Mouse (Mus musculus): Measurements from ENCODE around the gene Angptl4.
"Not testable (repeated sequence)": the region's sequence is repeated elsewhere in the genome, so short reads cannot be mapped to it uniquely, and the experiment has no call there.

Angptl4 gene

DNA sequence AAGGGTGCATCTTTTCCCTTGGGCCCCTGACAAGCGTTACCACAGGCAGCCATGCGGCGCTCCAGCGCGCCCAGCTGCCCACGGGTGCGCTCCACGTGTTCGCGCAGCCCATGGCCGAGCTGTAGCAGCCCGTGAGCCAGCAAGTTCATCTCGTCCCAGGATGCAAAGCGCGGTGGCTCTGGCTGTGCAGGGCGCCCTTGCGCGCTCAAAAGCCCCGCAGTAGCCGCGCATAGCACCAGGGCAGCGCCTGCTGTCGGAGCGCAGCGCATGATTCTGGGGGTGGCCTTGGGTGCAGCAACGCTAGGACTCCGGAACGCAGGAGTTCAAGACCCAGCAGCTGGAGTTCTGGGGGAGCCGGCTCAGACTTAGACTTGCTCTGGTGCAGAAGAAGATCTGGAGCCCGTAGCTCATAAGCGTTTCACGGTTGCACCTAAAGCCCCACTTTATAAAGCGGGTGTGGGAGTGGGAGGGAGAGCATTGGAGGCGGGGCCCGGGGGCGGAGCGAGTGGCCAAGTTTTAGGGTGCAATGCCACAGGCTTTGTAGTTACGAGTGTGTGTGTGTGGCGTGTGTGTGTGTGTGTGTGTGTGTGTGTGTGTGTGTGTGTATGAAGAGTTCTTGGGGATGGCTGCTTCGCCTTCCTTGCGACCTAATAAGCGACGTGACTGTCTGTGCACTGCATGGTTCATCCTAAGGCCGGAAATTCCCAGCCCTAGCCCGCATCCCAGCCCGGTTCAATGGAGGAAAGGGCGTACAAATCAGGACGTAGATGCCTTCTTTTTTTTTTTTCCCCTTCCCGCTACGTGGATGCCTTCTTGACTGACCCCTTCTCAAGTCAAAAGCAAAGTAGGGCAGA lies at the start of gene Angptl4:
Gene Angptl4 (minus strand): TSS at position 707 of the 854 bp plus-strand sequence.
- peak; percentile 74 for DNase-seq (ENCODE audit: low spot score)

DNA sequence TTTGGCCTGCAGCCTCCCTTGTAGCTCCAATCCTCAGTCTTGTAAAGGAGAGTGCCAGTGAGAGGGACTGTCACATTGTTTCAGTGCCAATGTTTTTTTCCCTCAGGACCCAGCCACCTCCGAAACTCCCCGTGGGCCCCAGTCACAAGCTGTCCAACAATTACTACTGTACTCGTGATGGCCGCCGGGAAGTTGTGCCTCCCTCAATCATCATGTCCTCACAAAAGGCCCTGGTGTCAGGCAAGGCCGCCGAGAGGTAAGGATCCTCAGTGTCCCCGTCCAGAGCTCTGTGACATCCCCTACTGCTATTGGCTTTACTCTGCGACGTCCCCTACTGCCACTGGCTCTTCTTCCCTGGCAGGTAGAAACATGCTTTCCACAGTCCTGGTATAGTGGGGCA lies 47.9 kb upstream of the Angptl4 start:
- no peak for DNase-seq (ENCODE audit: low spot score)

DNA sequence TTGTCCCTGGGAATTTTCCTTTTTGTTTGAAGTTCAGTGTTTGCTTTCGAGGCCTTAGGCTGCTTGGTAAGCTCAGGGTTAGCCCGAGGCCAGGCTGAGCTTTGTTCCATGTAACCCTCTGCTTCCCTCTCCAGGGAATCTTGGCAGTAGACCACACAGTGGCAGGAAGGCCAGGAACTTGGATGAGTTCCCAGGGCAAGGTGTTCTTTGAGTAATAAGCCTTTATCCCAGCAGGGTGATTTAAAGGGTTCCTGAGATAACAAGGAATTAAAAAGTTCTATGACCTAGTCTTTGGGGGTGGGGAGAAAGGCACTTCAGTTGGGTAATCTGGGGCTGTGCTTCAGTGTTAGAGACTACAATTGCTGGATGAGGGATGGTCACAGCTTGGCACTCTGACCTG lies 47.3 kb upstream of the Angptl4 start:
- no peak for DNase-seq (ENCODE audit: low spot score)

DNA sequence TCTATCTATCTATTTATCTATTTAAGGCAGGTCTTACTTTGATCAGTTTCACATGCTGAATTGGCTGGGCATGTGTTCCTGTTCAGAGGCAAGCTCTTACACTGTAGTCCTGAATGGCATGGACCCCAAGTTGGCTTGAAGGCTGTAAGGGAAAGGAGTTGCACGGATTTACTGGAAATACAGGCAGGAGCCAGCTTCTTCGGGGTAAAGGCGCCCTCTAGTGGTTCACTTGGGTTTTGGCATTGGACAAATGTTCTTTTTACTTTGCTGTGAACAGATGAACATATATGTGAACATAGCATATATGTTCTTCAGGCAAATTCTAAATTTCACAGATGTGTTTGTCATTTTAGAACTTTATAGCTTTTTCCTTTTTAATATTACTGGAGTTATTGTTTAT lies 45.2 kb upstream of the Angptl4 start:
- peak; percentile 57 for DNase-seq (ENCODE audit: low spot score)

DNA sequence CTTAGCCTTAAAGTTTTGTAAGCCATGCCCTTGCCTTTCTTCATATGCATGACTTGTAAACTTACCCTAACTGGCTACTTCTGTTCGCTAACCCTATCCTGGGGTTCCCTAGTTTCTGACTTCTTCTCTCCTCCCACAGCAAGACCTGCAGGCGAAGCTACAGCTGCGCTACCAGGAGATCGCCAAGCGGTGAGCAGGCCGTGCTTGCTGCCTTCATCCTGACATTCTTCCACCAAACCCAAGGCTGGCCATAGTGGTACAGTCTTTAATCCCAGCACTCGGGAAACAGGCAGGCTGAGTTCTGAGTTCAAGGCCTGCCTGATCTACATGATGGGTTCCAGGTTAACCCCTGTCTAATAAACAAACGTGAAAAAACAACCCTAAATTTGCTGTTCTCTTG lies 43.8 kb upstream of the Angptl4 start:
- DNase-seq (ENCODE audit: low spot score): no peak

DNA sequence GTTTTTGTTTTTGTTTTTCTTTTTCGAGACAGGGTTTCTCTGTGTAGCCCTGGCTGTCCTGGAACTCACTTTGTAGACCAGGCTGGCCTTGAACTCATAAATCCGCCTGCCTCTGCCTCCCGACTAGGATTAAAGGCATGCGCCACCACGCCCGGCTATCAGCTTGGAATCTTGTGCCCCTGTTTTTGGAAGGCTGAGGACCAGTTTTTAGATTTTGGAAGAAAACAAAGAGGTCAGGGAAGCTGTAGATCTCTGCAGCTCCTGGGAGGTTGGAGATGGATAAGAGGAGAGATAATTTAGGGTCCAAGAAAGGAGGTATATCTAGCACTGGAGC lies 43.3 kb upstream of the Angptl4 start:
- DNase-seq (ENCODE audit: low spot score): not testable (repeated sequence)

DNA sequence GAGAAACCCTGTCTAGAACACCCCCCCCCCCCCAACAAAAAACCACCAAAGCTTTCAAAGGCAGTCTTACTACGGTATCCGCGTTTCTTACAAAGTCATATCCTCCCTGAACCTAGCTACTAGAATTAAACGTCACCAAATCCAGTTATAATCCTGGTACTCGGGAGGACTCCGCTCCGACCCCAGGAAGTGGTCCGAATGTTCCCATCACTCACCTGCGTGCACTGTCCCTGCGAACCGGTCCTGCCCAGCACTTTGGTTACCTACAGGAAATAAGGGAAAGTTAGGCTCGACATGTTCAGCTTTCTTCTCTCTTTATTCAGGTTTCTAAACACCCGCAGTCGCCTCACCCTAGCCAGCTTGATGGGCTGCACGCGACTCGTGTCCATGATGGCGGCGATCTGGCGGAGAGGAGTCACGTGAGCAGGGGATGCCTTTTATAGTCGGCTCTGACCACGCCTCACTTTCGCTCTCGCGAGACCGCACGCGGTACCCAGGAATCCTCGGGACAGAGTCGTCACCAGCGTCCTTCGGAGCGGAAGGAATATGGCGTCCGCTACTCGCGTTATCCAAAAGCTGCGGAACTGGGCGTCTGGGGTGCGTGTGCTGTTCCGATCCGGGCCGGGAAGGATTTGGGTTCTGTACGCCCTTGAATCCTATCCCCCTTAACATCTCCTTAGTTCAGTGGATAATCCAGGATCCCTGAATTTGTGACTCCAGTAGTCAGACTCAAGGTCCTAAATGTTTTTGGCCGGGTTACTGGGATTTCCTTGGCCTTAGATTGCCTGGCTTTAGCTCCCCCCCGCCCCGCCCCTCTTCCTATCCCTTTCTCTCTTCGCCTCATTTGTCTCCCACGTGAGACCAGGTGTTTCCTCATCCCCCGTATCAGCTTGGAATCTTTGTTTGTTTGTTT lies 42.7 kb upstream of the Angptl4 start, which contains the start of the genes Rps28 and Ndufa7:
Gene Rps28 (minus strand): TSS at position 479 of the 913 bp plus-strand sequence.
Gene Ndufa7 (plus strand): TSS at position 489 of the 913 bp plus-strand sequence.
- peak; percentile 95 for DNase-seq (ENCODE audit: low spot score)

DNA sequence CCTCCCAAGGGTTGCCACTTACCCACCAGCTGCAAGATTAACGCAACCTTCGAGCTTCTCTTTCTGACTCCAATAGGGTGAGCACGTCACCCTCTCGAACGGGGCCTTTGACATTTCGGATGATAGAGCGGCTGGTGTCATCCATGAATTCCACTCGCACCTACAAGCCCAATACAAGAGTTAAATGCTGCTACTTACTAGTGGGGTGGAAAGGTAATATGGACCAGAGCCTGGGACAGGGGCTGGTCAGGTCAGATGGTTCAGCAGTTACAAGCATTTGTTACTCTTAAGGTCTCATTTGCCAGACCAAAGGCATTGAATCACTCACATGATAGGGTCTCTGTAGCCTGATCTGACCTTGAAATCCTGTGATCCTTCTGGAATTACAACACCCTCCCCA lies 41.5 kb upstream of the Angptl4 start:
- DNase-seq (ENCODE audit: low spot score): not testable (repeated sequence)

DNA sequence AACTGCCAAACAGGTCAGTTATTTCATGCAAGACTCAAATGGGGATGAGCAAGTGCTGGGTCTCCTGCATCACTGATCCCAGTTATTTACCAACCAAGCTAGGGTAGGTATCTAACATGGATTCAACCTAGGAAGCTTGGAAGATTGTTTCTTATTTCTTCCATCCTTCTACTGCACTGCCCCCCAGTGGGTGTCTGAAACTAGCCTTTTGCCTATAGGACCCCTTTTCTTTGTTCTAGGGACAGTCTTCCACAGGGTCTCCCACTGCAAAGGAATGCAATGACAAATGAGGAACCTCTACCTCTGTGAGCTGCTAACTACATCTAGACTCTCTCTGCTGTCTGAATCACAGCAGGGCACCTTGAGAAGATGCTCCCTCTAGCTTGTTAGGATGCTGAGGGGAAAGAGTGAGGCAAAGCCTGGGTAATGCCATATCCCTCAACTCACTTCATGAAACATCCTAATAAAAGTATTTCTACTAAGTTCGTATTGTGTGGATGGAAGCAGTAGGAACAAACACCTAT lies 40.9 kb upstream of the Angptl4 start:
- no peak for DNase-seq (ENCODE audit: low spot score)

DNA sequence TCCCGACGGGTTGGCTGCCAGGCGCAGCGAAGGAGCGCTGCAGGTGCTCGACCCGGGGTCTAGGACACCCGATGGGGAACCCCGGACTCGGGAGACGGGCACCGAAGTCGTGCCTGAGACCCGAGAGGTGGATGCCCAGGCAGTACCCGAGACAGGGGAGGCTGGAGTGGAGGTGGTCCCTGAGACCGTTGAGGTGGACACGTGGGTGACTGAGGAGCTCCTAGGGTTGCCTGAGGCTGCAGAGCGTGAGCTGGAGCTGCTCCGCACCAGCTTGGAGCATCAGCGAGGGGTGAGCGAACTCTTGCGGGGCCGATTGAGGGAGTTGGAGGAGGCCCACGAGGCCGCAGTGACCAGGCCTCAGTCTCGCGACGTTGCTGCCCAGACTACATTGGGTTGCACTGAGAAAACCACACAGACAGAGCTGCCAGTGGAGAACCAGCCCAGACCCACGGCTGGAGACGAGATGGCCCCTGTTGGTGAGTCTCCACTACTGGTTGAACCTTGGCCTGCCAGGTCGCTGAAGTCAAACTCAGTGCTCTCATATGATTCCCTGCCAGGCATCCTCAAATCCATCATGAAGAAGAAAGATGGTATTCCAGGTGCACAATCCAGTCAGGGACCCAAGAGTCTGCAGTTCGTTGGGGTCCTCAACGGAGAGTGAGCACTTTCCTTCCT lies 36.5 kb upstream of the Angptl4 start:
- DNase-seq (ENCODE audit: low spot score): no peak

DNA sequence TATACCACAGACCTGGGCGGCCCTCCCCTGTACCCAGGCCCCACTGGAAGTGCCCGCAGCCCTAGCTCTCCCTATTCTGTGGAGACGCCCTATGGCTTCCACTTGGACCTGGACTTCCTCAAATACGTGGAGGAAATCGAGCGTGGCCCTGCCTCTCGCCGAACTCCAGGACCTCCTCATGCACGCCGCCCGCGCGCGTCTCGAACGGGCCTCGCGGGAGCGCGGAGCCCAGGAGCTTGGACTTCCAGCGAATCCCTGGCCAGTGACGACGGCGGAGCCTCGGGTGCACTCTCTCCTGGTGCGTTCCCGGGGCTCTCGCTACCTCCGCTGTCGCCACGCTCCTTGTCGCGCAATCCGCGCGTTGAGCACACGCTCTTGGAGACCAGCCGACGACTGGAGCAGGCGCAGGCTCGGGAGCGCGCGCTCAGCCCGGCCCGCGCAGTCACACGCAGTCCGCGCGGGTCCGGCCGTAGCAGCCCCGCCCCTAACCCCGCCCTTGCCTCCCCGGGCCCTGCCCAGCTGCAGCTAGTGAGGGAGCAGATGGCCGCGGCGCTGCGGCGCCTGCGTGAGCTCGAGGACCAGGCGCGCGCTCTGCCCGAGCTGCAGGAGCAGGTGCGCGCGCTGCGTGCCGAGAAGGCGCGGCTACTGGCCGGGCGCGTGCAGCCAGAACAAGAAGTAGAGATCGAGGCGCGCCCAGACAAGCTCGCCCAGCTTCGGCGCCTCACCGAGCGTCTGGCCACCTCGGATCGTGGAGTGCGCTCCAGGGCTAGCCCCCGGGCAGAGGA lies 35.7 kb upstream of the Angptl4 start:
- peak; percentile 95 for DNase-seq (ENCODE audit: low spot score)

DNA sequence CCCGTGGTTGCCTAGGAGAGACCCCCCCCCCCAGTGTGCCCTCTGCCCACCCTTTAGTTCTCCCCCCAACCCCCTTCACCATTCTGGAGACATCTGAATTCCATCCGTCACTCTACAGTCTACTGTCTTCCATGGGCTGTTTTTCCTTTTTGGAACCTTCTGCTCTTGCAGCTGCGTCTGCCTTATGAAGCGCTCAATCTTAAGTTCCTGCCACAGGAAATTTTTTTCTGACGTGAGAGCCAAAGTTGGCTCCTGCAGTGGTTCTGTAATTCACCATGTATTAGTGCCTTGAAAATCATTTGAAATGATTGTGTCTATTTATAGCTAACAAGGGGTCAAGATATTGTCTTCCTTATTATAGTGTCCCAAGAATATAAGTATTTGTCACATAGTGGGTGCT lies 35.0 kb upstream of the Angptl4 start:
- no peak for DNase-seq (ENCODE audit: low spot score)

DNA sequence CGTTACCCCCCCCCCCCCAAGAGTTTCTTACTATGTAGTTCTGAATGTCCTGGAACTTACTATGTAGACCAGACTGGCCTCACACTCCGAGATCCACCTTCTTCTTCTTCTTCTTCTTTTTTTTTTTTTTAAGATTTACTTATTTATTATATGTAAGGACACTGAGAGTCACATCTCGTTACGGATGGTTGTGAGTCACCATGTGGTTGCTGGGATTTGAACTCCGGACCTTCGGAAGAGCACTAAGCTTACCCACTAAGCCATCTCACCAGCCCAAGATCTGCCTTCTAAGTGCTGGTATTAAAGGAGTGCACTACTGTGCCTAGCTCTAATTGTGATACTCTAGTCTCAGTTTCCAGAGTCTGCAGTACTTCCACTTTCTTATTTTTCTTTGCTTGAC lies 33.8 kb upstream of the Angptl4 start:
- DNase-seq (ENCODE audit: low spot score): no peak

DNA sequence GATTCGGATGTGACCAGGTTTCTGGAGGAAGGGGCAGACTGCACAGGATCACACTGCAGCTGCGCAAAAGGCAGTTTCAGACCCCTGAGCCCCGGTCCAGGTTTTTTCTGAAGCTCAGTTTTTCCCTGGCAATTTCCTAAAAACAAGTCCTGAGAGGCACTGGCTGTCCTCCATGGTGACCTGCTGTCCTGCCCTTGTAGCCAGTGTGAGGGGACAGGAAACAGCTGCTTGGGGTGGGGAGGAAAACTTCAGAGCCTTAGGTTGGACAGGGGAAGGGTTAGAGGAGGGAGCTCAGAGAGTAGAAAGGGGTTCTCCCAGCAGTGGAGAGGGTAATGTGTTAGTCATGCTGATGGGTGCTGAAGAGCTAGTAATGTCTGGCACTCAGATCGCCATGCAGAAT lies 31.4 kb upstream of the Angptl4 start:
- no peak for DNase-seq (ENCODE audit: low spot score)

DNA sequence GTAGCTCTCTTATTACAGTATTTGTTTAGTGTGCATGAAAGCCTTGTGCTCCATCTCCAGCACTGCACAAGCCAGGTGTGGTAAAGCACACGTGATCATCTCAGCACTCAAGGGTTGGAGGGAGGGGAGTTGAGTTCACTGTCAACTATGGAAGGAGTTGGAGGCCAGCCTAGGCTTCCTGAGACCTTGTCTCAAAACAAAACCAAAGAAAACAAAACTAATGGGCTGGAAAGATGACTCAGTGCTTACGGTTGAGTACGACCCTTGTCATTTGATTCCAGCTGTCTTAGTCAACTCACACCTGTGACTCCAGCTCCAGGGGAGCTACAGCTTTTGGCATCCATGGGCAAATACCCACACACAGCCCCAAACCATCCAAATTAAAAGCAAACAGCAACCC lies 30.8 kb upstream of the Angptl4 start:
- DNase-seq (ENCODE audit: low spot score): no peak

DNA sequence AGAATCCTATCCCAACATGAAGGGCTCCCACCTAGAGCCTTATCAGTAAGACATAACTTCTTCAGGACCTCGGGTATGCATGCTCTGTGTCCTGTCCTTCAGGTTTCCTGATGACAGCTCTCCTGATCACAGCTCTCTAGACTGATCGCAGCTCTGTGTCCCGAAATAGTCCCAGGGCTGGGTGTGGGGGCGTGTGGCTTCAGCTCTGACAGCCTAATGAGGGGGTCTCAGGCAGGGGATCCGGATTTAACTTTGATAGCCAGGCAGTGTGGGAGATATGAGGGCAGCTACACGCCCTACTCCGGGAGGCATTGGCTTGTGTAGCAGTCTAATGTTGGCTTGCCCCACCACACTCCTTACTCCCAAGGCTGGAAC lies 29.5 kb upstream of the Angptl4 start:
- no peak for DNase-seq (ENCODE audit: low spot score)

DNA sequence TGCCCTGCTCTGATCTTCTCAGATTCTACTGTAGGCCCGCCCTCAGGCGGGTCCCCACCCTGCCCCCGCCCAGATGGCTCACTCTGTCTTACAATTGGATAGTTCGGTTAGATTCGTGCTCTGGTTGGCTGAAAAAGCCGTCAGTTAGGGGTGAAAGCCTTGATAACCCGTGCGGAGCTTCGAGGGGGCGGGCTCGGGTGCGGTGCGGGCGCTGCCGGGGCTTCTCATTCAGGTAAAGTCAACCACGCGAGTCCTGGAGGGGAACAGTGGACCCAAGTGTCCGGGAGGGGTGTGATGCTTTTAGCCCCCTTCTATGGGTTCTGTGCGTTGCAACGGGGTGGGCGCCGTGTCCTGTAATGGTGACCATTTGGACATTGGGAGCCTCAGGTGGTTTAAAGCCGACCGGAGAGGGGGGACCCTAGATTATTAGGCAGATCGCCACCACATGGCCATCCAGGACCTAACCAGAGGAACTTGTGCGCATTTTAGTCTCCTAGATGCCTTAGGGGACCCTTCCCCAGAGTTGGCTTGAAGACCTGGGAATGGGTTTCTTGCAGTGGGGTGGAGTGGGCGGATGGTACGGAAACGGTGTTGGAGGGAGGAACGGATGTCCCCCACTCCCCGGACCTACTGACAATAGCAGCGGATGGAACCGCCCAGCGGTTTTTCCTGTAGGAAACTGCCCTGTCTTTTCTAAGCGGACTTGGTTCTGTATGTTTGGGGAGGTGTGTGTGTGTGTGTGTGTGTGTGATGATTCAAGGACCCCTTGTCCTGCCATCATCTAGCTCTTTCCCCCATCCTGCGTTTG lies 28.9 kb upstream of the Angptl4 start, which contains the start of gene Kank3:
Gene Kank3 (plus strand): TSS at position 186 of the 808 bp plus-strand sequence.
- DNase-seq (ENCODE audit: low spot score): peak; percentile 95

DNA sequence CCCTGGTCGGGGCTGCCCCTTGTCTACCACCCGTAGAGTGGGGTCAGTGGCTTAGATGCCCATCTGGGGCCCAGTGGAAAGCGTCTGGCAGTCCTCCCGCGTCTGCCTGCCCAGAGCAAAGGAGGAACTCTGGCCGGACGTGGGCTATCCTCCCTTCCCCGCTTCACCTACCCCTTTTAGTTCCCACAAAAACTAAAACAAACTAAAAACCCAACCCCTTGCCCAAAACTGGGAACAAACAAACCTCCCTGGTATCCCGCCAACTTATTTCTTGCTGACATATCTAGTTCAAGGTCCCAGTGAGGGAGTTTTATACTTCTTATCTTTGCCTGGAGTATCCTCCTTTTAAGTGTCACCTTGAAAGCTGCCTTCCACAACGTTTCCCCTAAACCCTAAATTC lies 26.6 kb upstream of the Angptl4 start:
- DNase-seq (ENCODE audit: low spot score): no peak

DNA sequence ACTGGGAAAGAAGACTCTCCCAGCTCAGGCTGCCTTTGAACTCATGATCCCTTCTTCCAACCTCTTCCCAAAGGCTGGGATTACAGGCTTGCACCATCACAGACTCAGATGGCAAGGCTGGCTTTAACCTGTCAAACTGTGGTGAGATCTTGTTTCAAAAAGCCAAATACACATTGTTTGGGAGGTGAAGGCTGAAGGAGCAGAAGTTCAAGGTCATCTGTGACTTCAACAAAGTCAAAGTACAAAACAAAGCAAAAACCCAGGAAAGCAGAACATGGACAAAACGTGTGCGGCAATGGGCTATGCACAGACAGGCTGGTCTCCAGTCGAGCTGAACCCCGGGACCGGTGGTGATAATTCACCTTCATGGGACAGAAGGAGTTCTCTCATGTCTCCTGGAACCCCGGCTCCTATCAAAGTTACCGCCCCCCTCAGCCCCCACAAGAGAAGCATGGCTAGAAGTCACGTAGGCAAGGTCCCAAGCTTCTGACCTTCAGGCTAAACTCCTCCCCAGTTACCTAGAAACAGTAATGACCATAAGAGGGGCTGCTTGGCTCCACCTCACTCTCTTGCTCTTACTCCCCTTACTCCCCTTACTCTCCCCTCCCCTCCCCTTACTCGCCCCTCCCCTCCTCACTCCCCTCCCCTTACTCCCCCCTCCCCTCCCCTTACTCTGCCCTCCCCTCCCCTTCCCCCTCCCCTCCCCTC lies 25.7 kb upstream of the Angptl4 start:
- DNase-seq (ENCODE audit: low spot score): no peak

DNA sequence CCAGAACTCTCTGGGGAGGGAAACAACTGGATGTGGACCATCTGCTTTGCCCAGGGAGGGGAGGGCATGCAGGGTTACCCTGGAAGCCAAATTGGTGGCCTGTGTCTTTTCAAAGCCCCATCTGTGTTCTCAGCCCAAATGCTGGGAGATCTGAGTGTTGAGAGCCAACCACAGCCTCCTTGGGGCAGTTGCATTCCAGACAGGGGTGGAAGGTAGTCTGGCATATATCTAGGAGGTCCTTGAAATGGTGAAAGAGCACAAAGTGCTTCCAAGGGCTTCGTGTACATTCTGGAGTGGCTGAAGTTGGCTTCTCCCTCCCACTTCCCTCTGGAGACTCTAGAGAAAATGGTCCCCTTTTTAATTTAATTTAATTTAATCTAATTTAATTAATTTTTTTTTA lies 23.1 kb upstream of the Angptl4 start:
- DNase-seq (ENCODE audit: low spot score): no peak

Measured in yolk sac, embryonic 10.5 days (tissue).